Mouse (Mus musculus) megakaryocyte progenitor cell, adult 5-6 weeks (primary cell): Measurements from ENCODE around the gene Pdcl2. TPM values are rescaled to one million over a fixed set of nuclear protein-coding genes. Genes with fewer than 3 reads are reported as not detected.

Experiments used
- ATAC-seq: replicated peaks from 2 replicates; pipeline ENCODE4 v1.8.0; 2016; ENCODE audit warnings: mild to moderate bottlenecking, moderate TSS enrichment, inconsistent platforms; ENCODE audit not compliant: poor library complexity
- total RNA-seq, 2 experiments: library from RNA; stranded (forward) in 1 of 2; stranded (reverse) in 1 of 2; fragments of 157-497, 149-512 nt in 1 of 2; fragments of 200-1000 nt in 1 of 2; gene quantifications; 2 replicates each; pipeline versions ENCODE4 v1.2.3 to v1.2.4; 2015 to 2017

Pdcl2 gene
- total RNA-seq (2015), result not detected in 2 replicates
- total RNA-seq (2017), result not detected in 2 replicates

GRCm38 (mm10) chr5:76330953-76331352 is at the start of gene Pdcl2:
TSS of gene Pdcl2 (minus strand) at chr5:76331156.
- ATAC-seq, result no peak

- no peak for ATAC-seq
These were observed 48.3 kb upstream of the Pdcl2 start for GRCm38 (mm10) chr5:76379216-76379615.

- ATAC-seq, result no peak
These were observed 38.4 kb upstream of the Pdcl2 start for GRCm38 (mm10) chr5:76369215-76369840.

GRCm38 (mm10) chr5:76365406-76365805 is 34.5 kb upstream of the Pdcl2 start:
- ATAC-seq, result no peak

GRCm38 (mm10) chr5:76363453-76364104 is 32.6 kb upstream of the Pdcl2 start, which contains the start of gene Nmu:
TSS of gene Nmu (minus strand) at chr5:76363788.
- no peak for ATAC-seq

GRCm38 (mm10) chr5:76360786-76361185 is 29.8 kb upstream of the Pdcl2 start:
- ATAC-seq, result no peak

- no peak for ATAC-seq
These were observed 29.1 kb upstream of the Pdcl2 start for GRCm38 (mm10) chr5:76360057-76360456.

GRCm38 (mm10) chr5:76351953-76352611 is 21.1 kb upstream of the Pdcl2 start:
- no peak for ATAC-seq

- ATAC-seq, result no peak
These were observed 20.6 kb upstream of the Pdcl2 start for GRCm38 (mm10) chr5:76351537-76351936.

GRCm38 (mm10) chr5:76346137-76346536 is 15.2 kb upstream of the Pdcl2 start:
- no peak for ATAC-seq

- no peak for ATAC-seq
These were observed 10.0 kb upstream of the Pdcl2 start for GRCm38 (mm10) chr5:76340931-76341330.

GRCm38 (mm10) chr5:76337100-76337499 is 6.1 kb upstream of the Pdcl2 start:
- ATAC-seq, result peak; percentile 81

- no peak for ATAC-seq
These were observed 2.9 kb upstream of the Pdcl2 start for GRCm38 (mm10) chr5:76333833-76334232.

- no peak for ATAC-seq
These were observed 3.7 kb downstream of the Pdcl2 start for GRCm38 (mm10) chr5:76327296-76327695.

- no peak for ATAC-seq
These were observed 5.8 kb downstream of the Pdcl2 start for GRCm38 (mm10) chr5:76325113-76325512.

GRCm38 (mm10) chr5:76321249-76322196 is 9.4 kb downstream of the Pdcl2 start:
- no peak for ATAC-seq

GRCm38 (mm10) chr5:76308206-76308605 is 22.8 kb downstream of the Pdcl2 start:
- no peak for ATAC-seq

GRCm38 (mm10) chr5:76306261-76306660 is 24.7 kb downstream of the Pdcl2 start:
- ATAC-seq, result no peak

GRCm38 (mm10) chr5:76305616-76306015 is 25.3 kb downstream of the Pdcl2 start:
- ATAC-seq, result no peak

GRCm38 (mm10) chr5:76304452-76305341 is 26.3 kb downstream of the Pdcl2 start, which contains the start of gene Clock:
TSS of gene Clock (minus strand) at chr5:76304792.
- peak; percentile 81 for ATAC-seq
